Mouse (Mus musculus) bone marrow macrophage, adult 2 months (primary cell): ENCODE data around the gene Dnhd1.

Source experiments
- CTCF ChIP-seq: IDR thresholded peaks from 2 replicates; pipeline ENCODE4 v1.5.1; 2012; ENCODE audit warnings: low read depth, mild to moderate bottlenecking, low read length, moderate library complexity
- POLR2A ChIP-seq: IDR thresholded peaks from 2 replicates; pipeline ENCODE4 v1.6.1; 2012; ENCODE audit warnings: mild to moderate bottlenecking, low read depth, low read length, borderline replicate concordance

- TF ChIP-seq POLR2A, result no peak
- no peak for TF ChIP-seq CTCF
These were observed 78.2 kb downstream of the Dnhd1 start for GRCm38 (mm10) chr7:105728701-105729428.
